Mouse (Mus musculus) gastrocnemius, adult 18-20 months (tissue): ENCODE measurements at regions not wholly inside any gene's neighbourhood (a gene's known extent, or its start where the extent isn't known, plus 50 kb on each side); places are given as distances from the start of the nearest gene placed in this dataset.

Experiments used
- DNase-seq: peaks from one replicate; pipeline ENCODE4 v3.0.0; 2021; ENCODE audit warnings: low spot score

DNA sequence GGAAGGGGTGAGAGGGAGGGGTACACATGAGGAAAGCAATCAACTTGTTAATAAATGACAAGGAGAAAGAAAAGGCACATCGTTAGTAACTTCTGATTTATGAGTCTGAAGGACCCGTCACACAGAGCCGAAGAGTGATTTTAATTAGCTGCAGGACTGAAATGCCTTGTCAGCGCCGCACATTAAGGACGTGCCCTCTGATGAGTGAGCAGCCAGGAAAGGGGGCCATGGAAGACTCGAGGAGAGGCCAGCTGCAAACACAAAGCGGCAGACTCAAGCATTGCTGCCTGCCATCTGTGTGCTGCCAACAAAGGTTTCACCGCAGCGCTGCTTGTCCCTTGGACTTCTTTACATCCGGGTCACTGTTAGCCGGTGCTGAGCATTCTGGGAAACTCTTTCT lies 184.8 kb upstream of the Fn1 start:
- DNase-seq, result no peak

DNA sequence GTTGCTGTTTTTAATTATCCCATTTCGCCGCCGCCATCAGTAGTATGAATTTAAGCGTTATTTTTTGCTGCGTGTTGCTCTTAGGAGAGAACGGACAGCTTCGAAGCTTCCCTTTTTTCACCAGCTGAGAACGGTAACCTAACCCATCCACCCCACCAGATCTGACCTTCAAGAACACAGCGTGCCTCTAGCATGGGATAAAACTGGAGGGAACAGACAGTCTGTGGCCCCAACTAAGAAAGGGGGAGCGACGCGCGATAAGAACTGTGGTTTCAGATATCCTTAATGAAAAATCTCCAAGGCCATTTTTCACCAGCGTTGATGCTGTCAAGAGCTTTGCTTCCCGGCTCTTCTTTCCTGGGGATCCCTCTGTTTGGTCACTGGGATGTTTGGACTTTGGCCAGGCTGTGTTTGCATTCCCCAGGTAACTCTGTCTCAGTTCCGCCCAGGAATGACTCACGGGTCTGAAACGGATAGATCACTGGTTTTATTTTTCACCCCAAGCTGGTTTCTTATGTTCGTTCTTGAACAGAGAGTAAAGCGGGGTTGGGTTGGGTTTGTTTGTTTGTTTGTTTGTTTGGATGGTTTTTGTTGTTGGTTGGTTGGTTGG lies 184.1 kb upstream of the Fn1 start:
- DNase-seq, result no peak

DNA sequence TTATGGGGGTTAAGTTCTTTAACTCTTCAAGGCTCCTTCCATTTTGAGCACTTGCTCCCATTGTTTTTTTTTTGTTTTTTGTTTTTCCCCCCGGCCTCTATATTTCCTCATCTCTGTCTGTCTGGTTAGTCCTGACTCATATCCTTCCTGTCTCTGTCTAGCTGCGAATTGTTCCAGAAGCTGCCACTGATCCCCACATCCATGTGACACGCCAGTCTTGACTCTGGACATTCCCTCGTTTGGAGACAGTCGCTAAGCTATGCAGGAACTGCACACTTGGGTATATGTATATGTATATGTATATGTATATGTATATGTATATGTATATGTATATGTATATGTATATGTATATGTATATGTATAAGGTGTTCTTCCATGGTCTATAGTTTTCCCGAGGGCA lies 177.4 kb upstream of the Fn1 start:
- no peak for DNase-seq

DNA sequence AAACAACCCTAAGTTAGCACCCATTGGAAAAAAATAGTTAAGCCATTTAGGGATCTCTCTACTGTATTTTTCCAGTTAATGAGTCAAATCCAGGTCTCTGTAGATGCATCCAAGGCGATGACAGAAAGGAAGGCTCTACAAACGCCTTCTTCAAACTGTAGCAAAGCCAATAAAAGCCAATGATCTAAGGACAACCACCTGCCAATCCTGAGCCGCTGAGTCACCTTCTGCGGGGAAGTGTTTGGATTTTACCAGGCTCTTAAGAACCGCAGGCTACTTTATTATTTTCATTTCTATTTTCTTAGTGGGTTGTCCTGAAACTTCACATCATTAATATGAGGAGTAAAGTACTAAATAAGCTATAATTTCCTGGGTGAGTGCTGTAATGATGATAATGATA lies 171.4 kb upstream of the Fn1 start:
- DNase-seq, result no peak

DNA sequence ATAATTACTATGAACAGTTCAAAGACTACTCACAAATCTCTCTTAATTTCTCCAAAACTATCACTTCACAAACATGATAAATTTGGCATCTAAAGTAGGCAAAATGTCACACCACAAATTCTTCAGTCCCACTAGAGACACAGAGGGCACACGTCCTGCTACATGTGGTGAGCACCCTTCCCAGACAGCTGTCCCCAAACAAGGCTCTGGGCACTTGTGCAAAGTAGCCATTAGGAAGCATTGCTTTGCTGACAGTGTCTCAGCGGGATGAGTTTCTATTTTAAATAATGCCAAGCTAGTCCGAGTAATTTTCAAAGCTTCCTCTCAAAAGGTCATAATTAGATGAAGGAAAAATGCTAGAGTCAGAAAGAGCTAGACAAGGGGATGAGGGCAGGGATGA lies 169.1 kb upstream of the Fn1 start:
- DNase-seq, result no peak

DNA sequence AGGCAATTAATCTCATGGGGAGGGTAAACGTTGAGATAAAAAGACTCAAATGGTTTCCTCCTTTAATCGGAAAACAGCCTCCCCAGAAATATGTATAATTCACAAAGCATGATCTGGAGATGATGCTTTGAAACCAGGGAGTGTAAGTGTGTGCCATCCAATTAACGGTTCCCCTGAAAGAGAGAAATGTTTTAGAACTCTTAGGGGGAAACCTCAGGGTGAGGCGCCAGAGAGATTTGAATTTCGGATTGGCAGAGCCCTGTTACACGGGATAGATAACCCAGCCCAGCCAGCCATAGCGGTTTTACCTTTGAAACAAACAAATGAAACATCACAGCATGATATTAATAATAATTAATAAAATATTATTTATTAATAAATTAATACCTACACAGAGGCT lies 168.1 kb upstream of the Fn1 start:
- no peak for DNase-seq

DNA sequence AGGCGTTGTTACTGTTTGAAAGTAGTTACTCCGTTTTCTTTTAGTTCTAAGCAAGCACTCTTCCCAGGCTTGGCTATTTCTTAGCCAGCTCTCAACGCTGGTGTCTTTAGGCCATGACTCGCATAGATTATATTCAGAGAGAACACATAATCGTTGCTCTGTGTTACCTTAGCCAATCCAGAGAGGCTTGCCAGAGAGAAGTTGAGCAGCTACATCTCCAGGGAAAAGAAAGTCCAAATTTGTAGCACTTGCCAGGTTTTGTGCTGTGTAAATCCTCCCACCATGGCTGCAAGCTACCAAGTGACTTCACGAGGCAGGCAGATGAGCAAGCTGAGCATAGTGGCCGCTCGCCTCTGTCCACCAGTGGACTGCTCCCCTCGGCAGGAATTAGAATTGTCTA lies 163.3 kb upstream of the Fn1 start:
- peak; percentile 30 for DNase-seq

DNA sequence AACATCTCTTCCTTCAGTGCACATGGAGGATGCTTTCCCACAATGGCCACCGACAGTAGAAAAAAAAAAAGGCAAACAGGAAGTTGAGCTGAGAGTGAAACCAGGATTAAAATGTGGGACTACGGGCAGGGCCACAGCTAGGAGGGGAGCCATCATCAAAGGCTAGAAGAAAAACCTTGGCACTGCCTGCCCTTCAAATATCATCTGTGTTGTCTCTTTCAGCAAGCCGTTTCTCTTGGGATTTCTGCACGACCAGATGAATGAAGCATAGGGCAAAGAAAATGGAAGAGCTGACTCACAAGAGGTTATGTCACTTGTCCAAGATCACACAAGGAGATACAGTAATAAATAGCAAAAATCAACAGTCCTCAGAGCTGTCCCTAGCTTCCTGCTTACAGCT lies 161.1 kb upstream of the Fn1 start:
- peak; percentile 11 for DNase-seq

DNA sequence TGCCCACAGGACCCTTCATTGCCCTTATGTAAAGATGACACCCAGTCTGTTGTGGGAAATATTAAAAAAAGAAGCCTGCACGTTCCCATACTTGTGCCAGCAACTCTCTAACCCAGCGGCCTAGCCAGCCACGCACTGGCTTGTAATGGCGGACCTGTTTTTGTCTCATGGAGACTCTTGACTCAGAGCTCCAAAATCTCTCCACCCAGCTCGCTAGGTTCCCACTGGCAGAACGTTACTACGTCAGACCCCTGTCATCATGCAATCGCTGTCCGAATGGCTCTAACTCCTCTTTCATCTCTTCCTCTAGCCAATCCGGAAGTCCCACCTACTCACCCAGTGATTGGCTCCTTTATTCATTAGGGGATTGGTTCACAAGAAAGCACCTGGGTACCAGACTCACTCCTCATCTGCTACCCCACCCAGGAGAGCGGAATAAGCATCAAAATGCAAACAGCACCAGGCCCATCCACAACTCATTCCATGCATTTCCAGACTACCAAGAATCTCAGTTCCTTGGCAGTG lies 159.2 kb upstream of the Fn1 start:
- DNase-seq, result no peak

DNA sequence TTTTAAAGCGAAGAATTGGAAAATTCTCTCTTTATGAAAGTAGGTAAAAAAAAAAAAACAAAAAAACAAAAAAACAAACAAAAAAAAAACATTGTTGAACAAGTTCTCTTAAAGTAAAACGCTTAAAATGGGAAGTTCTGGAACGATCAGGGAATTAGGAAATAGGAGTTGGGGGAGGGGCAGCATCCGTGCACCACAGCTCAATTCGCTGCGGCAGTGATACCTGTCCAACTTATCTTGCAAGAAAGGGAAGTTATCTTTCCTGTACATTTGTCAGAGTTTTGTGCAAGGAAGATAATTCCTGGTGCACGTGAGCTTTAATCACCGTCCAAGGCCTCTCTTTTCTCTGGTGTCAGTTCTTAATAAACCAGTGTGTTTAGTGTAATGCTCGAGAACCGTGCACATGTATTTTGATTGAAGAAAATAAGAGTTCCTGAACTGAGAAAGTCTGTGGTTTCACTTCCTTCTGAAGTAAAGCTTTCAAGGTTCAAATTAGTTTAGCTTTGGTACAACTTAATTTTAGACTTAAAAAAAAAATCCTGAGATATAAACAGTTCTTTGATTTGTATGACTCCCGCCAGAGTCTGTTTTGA lies 158.3 kb upstream of the Fn1 start:
- DNase-seq, result no peak

DNA sequence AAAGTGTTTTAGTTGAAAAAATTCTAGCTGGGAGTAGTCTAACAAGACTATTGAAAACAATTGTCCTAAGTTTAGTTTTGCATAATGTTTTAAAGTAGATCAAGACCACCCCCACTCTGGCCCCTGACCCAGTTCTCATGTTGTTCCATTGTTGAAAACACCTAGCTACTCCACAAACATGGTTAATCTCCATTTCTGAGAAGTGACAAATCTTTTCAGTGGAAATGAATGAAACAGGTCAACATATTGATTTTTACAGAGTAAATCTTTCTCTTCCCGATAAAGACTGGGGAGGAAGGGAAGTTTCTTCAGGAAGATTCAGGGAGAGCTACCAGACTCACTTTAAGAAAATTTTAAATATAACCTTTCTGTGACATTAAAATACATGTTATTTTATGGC lies 155.0 kb upstream of the Fn1 start:
- no peak for DNase-seq

DNA sequence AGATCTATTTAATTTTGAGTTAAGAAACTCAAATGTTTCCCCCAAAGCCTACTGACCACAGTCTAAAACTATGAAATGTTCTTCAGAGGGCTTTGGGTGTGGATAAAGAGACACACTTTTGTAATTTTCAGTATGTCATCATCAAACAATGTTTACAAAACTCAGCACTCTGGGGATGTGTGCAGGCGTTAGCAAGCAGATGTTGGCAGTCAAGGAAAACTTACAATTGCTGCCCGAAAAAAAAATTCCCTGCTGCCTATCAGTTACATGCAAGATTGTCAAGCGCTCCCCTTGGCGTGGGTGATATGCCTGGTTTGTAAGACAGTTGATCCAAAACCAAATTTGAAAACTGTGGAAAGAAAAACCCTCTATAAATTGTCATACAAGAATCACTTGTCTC lies 154.6 kb upstream of the Fn1 start:
- peak; percentile 55 for DNase-seq

DNA sequence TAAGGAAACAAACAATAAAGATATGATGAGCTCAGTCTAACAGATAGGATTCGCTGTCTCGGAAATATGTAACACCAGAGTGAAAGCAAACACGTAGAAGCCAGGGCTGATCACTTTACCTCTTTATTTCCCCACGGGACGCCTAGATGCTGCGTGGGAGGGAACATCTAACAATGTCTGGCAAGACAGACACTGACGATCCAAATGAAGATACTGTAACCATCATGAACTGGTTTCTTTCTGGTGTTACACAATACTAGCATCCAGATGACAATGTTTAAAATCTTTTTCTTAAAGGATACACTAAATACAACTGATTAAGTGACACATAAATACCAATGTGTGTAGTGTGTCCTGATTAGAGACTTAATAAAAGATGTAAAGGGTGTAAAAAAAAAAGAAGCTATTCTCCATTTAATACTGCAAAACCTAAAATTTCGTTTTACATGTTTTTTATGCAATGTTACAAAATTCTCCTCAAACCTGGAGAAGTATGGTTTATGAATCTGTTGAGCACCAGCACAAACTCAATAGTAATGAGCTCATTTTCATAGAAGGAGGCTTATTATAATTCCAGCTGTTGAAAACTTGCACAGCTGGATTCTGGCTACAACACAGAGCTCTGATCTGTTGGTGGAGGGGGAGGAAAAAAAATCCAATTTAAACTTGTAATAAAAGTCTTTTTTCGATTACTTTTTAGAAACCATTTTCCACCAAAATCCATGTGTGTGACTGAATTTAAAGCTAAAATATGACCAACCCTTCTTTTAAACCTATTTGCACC lies 148.5 kb upstream of the Fn1 start:
- peak; percentile 19 for DNase-seq

DNA sequence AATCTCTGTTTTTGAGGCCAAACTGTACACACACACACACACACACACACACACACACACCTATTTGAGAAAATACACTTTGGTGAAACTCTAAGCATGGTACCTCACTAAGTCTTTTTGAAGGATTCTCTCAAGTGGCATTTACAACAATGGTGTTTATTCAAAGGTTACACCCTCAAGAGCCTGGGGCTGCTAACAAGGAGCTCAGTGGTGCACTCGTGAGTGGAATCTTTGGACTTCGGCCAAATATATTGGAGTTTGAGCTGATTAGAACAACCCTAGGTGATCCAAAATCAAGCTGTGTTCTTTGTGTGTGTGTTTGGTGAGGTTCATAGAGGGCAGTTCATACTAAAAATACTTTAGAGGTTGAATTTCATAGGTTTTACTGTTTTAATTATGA lies 147.6 kb upstream of the Fn1 start:
- no peak for DNase-seq

DNA sequence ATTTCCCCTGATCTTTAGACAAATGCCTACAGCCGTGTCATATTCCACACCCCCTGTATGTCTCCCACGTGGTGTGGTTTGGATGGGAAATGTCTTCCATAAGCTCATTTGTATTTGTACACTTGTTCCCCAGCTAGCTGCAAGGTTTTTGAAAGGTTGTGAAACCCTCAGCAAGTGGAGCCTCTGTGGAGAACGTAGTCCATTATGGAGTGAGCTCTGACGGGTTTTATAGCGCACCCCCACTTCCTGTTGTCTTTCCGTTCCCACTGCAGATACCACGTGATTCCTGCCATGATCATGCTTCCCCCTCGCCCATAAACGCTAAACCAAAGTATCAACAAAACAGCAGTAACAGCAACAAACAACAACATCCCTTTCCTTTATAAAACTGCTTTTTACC lies 145.6 kb upstream of the Fn1 start:
- no peak for DNase-seq

DNA sequence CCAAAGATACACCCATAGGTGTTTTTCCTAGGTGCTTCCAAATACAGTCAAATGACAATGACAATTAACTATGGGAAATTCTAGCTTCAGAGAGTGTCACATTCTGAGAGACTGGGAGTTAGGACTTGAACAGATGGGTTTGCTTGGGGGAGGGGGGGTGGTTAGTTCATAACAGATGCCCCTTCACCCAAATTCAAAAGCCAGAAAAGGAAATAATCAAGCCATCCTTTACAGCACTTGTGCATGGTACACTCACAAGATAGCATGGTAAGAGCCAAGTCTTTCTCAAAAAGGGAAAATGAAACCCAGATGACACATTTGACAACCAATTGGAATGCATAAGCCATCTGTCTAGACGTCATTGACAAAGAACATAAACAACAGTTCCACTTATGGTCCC lies 135.4 kb upstream of the Fn1 start:
- no peak for DNase-seq

DNA sequence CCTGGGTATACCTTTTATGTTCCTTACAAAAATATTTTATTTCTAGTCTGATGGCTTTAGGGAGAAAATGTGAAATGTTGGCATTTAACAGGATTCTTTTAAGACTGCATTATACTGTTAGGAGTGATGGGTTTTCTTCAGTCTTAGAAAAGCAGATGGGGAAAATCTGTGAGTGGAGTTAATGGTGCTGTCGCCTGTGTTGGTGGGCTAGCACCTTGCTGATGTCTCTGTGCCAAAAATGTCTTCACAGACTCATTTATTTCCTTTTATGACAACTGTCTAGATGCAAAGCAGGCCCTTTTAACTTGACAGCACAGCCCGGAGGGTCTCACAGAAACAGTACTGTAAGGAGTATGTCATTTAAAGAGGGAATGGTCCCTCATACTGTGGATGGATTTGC lies 131.9 kb upstream of the Fn1 start:
- no peak for DNase-seq

DNA sequence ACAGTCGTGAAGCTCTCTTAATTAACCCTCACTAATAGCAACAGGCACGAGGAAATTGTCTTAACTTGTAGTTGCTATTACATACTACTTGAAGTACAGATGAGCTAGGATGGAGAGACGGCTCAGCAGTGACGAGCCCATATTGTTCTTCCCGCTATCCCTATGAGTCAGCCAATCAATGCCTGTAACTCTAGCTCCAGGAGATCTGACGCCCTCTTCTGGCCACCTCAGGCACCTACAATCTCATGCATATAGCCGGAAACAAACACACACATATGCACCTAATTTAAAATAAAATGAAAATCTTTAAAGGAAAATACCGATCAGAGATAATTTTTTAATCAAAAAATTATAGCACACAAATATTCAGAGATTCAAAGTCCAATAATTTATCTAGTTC lies 125.3 kb upstream of the Fn1 start:
- DNase-seq, result no peak

DNA sequence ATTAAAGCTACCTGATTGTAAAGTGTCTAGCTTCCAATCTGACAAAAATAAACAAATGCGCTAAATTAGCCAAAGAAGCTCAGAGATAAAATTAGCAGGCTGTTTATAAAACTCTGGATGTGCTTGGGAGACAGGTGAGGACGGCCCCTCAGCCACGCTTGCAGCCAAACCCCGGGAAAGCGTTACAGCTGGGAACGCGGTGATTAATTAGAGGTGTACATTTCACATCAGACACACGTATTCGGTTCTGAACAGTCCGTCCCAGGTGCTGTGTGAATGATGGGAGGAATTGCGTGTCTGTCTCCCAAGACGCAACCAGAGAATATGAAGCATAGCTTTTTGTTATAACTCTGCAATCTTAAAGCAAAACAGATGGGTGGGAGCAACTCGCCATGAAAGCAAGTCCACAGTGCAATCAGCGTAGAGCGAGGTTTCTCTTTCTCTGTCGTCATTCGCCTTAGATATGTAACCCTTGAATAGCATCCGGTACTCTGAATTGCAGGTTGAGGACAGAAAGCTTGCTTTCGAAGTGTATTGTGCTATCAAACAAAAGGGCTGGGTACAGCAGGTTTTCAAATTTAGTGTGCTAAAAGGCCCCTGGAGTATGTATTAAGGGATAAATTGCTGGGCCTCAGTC lies 123.0 kb upstream of the Fn1 start:
- no peak for DNase-seq

DNA sequence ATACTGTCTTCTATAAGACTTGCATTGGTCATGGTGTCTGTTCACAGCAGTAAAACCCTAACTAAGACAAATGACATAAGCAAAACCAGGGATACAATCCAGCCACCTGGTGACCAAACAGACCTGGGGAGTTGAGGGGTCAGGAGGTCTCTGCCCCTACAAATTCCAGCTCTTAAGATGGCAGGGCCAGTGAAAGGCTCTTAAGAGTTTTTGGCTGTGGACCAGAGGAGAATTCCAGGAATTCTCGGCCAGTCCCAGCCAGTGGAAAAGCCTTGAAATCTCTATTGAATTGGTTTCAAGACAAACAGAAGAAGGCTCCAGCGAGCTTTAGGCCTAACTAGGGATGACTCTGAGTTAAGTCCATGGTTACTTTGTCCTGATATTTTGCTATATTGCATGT lies 119.5 kb upstream of the Fn1 start:
- no peak for DNase-seq

DNA sequence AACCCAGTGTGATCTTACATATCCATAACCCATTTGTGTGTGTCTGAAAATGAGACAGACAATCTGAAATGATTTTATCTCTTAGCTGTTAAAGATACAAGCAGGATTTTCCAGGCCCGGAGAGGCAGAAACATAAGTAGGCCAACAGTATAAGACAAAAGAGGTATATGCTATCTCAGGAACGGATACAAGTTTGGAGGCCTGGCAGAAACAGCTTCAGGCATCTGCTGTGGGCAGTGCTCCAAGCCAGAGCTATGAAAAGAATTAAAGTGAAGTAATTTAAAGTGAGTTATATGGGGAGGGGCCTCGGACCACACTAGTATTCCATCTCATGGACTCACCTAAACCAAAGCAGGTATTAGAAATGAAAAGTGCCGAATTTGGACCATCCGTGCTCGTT lies 118.8 kb upstream of the Fn1 start:
- no peak for DNase-seq

DNA sequence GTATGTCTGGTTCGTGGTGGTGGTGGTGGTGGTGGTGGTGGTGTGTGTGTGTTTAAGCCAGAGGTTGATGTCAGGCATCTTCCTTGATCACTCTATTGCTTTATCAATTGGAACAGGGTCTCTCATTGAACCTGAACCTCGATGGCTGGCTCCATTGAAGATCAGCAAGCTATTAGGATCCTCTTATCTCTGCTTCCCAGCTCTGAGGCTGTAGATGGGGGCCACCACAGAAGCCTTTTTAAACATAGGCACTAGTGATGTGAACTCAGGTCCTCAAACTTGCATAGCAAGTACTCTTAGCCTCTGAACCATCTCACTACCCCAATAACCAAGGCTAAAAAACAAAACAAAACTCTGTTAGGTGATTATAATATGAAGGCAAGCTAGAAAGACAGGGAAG lies 116.6 kb upstream of the Fn1 start:
- DNase-seq, result no peak

DNA sequence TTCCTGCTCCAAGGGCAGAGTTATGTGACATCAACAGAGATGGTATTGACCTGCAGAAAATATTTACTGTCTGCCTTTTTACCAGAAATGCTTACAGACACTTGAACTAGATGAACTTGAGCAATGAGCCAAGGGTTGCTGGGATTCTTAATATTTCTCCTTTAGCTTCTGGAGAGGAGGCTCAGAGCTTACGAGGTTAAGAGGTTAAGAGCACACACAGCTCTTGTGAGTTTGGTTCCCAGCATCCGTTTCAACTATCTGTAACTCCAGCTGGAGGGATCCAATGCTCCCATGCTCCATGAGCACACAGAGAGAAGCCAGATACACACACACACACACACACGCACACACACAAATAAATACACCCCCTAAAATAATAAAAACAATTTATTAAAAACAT lies 114.7 kb upstream of the Fn1 start:
- no peak for DNase-seq
